Mouse (Mus musculus): ENCODE data around the gene Trabd2b.
A peak's percentile ranks its signal among the peaks of the same experiment; 100 is the strongest.

The Trabd2b gene

DNA sequence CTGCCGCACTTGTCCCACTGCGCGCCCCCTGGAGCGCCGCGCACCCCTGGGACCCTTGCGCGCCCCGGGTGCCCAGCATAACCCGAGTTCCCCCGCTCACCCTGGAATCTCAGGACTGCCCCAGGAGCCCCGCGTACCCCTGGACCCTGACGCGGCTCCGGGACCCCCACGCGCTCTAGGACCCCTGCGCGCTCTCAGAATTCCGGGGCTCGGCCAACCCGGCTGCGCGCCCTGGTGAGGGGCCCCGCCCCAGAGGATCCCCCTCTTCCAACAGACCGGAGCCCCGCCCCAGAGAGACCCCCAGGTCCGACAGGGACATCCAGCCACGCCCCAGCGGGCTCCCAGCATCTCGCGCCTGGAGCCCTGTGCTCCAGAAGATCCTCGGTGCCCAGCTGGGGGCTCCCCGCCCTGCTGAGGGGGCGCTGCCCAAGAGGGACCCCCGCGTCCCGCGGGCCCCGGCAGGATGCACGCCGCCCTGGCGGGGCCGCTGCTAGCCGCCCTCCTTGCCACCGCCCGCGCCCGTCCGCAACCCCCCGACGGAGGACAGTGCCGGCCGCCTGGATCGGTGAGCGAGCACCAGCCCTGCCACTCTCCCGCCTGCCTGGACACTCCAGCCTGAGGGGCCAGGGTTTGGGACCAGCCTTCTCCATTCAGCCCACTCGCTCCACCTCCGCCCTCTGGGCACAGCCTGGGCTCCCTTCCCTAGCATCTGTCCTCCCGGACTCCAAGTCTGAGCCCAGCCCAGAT is at the start of gene Trabd2b:
TSS of gene Trabd2b (plus strand) at position 370 of the 747 bp plus-strand sequence.
- peak in 1 of 2 experiments; percentile 31 for DNase-seq

DNA sequence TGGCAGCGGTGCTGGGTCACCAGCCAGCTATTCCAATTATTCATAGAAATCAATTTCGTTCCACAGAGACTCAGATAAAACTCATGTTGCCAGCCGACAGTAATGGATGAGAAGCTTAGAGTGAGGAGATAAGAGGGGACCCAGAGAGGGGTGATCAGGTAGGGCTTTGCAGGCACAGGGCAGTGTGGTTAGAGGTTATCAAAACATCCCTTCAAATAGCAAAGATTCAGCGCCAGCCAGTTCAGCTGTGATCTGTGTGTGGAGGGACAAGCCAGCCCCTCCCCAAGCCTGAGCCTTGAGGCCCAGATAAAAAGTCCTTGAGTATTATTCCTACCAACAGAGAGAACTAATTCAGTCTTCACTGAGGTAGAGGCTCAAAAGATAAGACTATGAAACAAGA is 49.1 kb upstream of the Trabd2b start:
- DNase-seq: no peak

DNA sequence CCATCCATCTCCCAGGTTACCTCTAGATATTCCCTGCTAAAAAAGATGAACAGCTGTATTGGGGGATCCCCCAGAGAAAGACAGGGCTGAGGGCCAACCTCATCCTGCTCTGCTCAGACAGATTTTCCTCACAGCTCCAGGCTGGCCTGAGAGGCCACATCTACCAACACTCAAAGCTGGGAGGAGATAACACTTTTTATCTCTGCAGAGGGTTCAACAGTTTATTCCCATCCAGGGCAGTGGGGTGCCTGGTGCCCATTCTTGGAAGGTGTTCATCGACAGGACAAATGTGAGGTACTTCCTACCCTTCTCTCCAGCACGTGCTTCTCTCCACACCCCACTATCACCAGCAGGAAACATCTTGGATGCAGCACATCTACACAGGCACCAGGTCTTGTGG is 47.6 kb upstream of the Trabd2b start:
- DNase-seq: no peak

DNA sequence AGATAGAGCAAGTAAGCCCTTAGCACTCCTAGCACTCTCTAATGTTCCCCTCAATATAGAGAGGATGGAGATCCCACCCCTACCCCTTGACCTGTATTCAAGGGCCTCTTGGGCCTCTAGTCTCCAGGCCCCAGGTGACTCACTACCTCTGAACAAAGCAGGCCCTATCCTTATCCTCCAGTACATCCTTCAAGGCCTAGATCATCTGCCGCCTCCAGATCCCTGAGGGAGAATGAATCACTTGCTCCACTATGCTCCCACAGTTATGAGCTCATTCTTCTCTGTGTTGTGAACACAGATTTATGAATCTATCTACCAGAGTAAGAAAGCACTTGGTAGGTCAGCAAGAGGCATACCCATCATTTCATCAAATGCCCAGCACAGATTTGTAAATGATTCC is 46.7 kb upstream of the Trabd2b start:
- no peak for DNase-seq

DNA sequence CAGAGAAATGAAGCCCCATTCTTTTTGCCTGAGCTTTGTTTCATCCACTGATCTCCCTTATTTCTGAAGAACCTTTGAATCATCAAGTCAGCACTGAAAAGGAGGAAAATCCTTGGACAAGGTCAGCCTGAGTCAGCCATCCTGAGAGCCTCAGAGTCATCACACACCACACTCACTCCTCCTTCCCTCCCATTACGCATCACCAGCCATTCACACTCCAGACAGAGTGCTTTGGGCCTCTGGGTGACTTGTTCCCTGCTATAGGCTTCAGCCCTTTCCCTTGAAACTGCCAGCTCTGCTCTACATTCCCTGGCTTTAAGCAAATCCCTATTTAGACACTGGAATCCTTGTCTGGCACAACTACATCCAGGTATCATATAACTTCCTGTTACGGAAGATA is 45.2 kb upstream of the Trabd2b start:
- no peak for DNase-seq

DNA sequence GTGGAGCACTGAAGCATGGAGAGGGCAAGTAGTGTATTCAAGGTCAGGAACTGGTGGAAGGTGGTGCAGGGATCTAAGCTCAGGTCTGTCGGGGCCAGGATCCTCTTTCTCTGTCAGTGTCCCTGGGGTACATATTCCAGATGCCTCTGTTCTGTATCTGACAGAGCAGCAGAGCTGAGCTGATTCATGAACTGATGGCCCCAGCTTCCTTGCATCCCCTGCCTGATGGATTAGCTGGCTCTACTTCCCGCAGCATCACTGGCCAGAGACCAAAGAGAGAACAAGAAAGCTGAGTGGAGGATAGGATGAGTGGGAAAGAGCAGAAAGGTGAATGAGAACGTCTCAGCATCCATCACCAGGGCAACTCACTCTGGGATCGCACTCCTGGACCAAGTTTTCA is 41.5 kb upstream of the Trabd2b start:
- DNase-seq: no peak

DNA sequence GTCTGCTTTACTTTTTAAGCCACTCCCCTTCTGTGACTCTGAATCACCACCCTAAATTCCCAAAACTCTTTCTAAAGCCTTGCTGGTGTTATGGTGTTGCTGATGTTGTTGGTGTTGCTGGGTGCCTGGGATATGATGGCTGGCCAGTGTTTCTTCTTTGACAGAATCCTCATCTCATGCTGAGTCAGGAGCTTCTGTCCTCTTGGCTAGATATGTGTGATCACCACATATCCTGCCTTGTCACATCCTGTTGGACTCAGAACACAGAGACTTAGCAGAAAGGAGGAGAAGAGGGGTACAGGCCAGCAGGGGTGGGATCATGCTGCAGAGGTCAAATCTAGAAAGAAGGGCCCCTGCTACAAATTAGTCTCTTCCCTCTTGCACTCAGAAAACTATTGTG is 40.9 kb upstream of the Trabd2b start:
- DNase-seq: no peak

DNA sequence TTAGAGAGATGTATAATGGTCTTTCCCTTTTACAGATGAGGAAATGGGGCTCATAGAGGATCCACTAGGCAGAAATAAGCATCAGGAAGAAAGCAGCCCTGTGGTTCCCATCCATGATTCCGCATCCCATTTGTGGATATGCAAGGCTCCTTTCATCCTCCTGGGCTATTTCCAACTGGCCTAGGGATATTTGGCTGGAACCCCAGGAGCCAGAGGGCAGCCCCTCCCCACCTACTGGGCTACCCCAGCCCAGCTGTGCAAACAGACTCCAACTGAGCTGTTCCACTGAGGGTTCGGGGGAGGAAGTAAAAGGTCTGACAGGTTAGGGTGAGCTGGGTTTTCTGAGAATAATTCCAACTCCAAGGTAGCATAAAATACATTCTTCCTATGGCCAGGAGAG is 39.5 kb upstream of the Trabd2b start:
- DNase-seq: no peak

DNA sequence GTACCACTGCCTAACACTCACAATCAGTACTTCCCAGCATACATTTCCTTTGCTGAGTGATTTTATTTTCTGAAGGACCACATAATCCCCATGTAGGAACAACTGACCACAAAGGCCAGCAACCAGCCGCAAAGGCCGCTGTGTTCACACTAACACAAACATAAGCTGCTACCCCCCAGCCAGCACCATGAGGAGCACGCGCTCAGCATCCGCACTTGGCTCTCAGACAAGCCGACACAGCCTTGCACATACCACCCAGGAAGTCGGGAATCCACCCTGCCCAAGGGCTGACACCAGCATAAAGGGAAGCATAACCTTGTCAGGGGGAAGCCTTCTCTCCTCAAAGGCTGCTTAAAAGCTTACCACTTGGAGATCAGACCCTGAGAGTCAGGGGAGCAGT is 38.7 kb upstream of the Trabd2b start:
- DNase-seq: no peak

DNA sequence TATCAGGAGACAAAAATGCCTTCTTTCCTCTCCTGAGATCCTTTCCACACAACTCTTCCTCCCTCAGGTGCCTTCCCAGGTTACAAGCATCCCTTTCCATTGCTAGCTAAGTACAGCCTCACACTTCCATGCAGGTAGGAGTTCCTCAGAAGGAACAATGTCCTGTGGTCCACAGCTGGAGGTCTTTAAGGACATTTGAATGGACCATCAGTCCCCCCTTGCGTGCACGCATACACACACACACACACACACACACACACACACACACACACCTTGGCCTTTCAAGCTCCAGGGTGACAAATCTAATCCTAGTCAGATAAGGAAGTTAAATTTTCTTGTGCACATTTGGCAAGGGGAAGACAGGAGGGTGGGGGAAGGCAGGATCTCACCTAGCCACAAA is 36.9 kb upstream of the Trabd2b start:
- no peak for DNase-seq

DNA sequence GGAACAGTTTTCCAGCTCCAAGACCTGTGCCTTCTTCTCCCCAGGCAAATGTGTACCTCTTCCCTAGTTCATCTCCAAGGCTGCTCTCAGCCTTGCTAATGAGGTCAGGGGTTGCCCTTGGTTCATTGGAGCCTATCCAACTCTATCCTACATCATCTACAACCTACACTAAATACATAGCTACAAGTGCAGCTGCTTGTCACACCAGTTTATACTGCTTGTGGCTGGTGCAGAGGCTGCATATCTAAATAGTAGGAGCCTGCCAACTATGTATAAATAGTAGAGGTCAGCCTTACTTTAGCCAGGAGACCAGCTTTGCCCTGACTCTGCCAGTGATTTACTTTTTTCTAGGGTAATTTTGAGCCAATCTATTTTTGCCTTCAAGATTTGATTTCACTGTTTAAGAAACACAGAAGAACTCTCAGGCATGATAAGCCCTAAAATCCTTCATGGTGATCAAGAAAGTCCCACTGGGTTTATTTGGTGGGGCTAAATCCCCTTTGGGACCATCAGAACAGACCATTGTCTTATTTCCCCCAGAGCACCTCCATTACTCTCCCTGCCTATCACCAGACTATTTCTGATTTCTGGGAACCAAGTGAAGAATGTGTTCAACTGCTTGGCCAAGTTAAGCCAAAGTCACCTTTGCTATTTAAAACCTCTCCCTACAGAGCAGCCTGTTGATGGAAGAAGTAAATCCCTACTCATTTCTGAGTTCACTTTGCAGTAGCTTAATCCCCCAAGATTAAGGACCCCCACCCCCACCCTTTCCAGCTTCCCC is 35.4 kb upstream of the Trabd2b start:
- no peak for DNase-seq

DNA sequence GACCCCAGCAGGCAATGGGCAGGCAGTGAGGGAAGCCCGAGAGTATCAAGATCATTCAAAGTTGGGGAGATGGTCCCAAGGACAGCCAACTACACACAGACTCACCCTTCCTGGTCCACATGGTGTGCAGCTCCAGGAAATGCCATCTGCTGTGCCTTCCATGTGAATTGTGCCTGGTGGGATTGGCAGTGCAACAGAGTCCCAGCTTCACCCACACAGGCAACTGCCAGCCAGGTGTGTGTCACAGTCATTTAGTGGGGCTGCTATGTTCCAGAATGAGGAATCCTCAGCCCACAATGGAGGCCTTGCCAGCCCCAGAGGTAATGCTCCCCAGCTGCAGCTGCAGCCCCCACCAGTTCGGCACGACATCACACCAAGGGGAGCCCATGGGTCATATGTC is 33.8 kb upstream of the Trabd2b start:
- DNase-seq: no peak

DNA sequence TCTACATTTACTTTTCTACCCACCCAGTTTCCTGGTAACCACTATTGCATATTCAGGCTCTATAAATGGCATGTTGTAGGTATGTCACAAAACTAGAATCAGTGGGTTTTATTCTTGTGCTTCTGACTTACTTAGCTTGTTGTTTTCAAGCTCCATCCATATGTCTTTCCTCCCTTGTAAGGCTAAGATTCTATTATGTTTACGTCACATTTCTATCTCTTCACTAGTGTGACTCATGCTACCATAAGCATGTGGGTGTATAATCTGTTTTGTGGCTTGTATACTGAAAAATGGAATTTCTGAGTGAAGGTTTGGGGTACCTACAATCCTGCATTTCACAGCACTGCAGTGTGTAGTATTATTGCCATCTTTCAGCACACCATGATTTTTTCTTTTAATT is 32.2 kb upstream of the Trabd2b start:
- DNase-seq: no peak

DNA sequence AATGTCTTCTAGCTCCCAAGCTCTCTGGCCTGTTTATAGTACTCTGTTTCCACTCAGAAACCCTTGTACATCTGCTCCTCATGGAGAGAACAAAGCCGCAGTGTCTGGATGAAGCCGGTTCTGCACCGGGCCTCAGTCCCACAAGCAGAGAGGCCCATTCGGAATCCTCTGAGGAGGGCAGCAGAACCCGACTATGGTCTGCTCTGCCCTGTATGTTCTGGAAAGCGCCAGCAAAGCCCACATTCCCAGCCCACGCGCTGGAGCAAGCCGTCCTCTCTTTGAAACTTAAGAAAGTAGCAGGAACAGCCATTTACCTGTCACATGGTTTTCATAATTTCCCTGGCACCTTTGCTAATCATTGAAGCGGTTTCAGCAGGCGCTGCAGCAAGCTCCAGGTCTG is 29.0 kb upstream of the Trabd2b start:
- DNase-seq: no peak

DNA sequence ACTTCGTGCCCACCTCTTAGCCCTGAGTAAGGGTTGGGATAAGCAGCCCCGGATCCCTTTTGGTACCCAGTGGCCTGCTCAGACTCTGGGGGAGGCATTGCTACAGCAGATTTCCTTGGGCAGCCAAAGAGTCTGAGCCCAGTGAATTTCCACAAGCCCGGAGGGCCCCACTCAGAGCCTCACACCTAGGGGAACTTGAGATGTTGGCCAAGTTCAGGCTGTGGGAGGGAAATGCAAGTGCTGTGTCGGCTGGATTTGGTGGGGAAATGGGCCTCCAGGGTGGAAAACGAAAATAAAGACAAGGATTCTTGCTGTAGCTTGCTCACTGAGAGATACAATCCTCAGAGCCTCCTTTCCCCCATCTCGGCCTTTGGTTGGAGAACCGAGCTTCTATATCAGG is 28.0 kb upstream of the Trabd2b start:
- no peak for DNase-seq

DNA sequence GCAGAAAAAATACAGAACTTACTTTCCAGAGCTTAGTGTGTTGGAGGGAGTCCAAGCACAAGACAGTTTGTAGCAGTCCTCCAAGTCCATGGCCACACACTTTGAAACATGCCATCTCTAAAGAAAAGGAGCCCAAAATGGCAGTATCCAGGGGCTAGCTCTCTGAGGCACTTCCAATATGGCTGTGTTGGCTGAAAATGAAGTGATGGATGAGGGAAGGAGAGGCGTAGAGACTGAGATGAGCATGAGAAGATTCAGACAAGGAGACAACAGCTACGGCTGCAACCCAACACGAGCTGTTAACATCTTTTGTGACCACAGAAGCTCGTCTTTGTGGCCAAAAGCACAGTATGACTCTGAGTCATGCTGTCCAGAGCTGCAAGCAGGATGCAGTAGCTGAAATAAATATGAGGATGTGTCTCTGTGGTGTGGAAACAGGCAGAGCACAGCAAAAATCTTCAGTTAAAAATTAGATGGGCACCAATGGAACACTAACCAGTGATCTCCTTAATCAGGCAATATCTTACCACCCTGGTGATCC is 27.0 kb upstream of the Trabd2b start:
- DNase-seq: no peak

DNA sequence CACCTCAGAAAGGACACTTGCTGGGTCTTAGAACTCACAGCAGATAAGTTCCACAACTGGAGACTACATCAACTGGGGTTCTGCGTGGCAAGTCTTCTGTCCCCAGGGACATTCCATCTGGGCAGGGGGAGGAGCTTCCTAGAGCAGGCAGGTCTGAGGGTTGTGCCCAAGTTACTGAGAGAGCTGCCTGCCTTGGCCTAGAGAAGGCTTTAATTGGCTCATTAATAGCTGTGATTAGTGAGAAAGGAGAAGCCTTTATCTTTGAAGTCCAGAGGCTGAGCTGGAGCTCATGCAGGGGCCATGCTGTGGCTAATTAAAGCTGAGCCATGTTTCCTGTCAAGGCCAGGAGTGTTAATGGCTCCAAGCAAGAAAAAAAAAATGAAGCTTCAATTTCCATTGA is 23.9 kb upstream of the Trabd2b start:
- DNase-seq: no peak

DNA sequence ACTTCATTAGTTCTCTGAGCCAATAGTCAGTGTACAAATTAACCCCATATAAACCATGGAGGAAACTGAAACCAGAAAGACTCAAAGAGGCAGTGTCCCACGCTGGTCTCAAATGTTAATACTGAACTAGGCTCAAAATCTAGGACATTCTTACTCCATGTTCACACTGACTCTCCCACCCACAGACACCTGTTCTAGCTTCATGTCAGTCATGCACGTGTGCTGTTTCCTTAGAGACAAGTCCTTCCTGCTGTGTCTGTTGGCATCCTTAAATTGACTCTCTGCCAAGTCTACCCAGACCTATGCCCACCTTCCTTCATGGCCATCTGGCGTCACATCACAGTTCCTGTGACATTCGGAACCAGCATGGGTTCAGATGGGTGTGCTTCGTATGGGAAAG is 21.3 kb upstream of the Trabd2b start:
- DNase-seq: no peak

DNA sequence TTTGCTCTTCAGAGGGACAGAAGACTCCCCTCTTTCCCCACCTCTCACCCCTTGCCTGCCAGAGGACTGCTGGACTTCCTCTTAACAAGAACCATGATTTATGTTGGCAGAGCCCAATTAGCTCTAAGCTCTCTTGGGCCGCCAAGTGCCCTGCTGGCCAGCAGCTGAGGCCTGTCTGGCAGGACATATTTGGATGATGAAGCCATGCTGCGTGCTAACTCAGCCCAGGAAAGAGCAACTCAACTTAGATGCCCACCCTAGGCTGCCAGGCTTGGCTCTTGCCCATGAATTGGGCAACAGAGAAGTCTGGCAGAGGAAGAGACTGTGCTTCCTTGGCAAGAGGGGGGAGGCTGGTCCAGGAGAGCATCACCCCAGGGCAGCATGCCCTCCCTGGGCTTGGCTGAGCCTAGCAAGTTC is 20.1 kb upstream of the Trabd2b start:
- DNase-seq: no peak

DNA sequence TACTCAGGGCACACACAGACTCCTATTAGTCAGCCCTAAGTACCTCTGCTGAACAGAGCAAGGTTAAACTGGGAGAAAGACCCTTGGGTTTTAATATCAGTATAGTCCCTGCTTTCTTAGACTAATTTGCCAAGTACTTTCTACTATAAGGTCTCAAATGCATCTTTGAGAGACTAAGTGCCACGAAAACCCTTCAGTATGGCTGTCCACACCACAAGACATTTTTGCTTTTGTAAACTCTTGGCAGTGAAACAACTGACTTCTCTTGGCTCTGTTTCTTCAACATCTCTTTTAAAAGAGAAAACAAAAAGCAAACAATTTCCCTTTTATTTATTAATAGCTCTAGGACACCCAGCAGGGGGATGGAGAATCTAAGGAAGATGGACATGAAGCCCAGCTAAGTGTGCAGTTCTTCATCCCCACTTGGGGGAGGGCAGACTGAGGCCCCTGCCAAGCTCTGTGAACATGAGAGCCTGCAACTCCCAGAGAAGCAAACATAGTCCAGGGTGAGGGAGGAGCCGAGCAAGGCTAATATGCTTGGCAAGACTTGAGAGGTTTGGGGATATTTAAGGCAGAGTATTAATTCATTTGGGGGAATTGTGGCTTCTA is 18.9 kb upstream of the Trabd2b start:
- DNase-seq: no peak

DNA sequence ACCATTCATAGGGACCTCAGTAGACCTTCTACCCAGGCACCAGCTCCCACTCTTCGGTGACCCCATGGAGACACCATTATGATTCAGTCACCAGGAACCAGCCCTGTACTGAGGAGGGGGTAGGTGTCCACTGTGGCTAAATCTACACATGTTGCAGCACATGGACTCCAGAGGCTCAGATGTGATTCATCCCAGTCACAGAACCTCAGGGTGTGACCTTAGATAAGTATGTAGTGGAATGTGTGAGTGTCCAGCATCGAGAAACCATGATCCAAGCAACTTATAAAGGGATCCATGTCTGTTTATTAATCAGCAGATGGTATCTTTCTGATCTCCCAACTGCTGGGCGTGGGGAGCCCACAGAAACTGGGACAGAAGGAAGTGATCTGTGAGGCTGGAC is 18.2 kb upstream of the Trabd2b start:
- no peak for DNase-seq

DNA sequence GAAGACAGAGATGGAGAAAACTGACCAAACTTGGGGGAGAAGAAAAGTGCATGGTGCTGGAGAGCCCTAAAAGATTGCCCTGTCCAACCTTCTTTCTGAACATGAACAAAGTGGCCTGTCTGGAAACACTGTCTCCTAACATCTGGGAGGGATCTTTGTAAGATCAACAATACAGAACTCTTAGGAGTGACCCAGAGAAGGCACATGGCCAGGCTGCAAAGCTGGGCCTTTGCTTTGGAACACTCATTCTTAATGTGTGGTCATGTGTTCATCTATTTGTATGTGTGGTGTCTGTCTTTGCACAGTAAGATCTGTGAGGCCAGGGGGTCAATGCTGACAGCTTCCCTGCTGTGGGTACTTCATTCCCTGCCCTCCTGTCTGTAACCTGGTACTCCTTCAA is 16.9 kb upstream of the Trabd2b start:
- no peak for DNase-seq

DNA sequence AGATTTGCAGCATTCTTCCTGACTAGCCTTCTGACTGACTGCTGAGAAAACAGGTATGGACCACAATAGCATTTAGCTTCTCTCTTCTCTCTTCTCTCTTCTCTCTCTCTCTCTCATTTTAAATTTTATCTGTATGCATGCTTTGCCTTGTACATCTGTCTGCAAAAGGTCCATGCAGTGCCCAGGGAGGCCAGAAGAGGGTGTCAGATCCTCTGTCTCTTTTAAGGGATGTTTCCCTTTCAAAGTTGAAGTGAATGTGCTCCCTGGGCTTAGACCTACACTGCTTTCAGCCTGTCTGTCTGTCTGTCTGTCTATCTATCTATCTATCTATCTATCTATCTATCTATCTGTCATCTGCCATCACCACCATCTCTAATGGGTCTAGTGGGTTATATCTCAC is 8.9 kb upstream of the Trabd2b start:
- peak in 1 of 2 experiments; percentile 58 for DNase-seq

DNA sequence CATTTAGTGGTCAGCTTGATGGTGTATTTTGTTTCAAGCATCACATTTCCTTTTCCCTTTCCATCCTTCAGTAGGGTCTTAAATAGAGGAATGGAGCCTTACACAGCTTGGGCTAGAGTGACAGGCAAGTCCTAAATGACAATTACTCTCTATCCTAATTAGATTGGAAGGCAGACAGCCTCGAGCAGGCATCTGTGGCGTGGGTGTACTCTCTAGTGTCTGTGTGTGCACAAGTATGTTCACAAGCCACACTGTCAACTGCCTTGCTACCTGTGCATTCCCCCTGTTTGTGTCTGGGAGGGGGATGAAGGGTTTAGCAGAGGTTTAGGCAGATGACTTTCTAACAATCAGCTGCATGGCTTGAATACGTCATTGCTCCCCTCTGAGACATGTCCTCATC is 6.7 kb upstream of the Trabd2b start:
- no peak for DNase-seq

Measured in spleen, adult 18-20 months (tissue).